Mouse (Mus musculus): Measurements from ENCODE around the gene Ank3. TPM values are rescaled to one million over a fixed set of nuclear protein-coding genes. Genes with fewer than 3 reads are reported as not detected.

Gene Ank3
- polyA plus RNA-seq, 2 experiments, result 3.1 to 5.3 TPM

GRCm38 (mm10) chr10:69709631-69710030, 311.1 kb downstream of the Ank3 start:
- Histone ChIP-seq H3K27me3 (ENCODE audit: control insufficient read depth, insufficient read depth, low read length) (no peaks in the 10 kb centered on the region), H3K9ac (replicated peaks) (no peak overlapping the region), H3K4me2 (ENCODE audit: low read depth) (no peak overlapping the region), H3K36me3 (replicated peaks; ENCODE audit: control insufficient read depth, insufficient read depth, low read depth) (no peaks in the 10 kb centered on the region), H3K9me3 (ENCODE audit: control insufficient read depth, low read length) (no peaks in the 10 kb centered on the region), H3K27ac (no peak overlapping the region), H3K4me1 (replicated peaks; ENCODE audit: control insufficient read depth in 2 of 2, insufficient read depth in 2 of 2, low read length in 1 of 2) (0 out of 4 replicates have a peak, but pooled peaks cover 0 to 3% of the 10 kb centered on the region in 2 experiments), H3K4me3 (ENCODE audit: insufficient read depth in 1 of 2, low read depth in 2 of 2, low read length in 2 of 2) (no peak overlapping the region)
- DNase-seq (ENCODE audit: low read depth in 3 of 3, low spot score in 3 of 3) (no peak), ATAC-seq (ENCODE audit: insufficient read depth) (no peak)
- TF ChIP-seq EP300 (IDR thresholded peaks at IDR 0.05; ENCODE audit: low read depth) (no peak), CTCF (IDR thresholded peaks at IDR 0.05; ENCODE audit: low read depth) (no peak)
- 45% methylated on average over 2 of the region's 2 CpGs for WGBS (ENCODE audit: insufficient replicate concordance)

- DNase-seq (ENCODE audit: low read depth in 3 of 3, low spot score in 3 of 3) (no peak), ATAC-seq (ENCODE audit: insufficient read depth) (no peak)
- Histone ChIP-seq H3K27ac (no peak overlapping the region), H3K4me2 (ENCODE audit: low read depth) (no peak overlapping the region), H3K36me3 (replicated peaks; ENCODE audit: control insufficient read depth, insufficient read depth, low read depth) (no peaks in the 10 kb centered on the region), H3K9me3 (ENCODE audit: control insufficient read depth, low read length) (no peaks in the 10 kb centered on the region), H3K9ac (replicated peaks) (no peak overlapping the region), H3K4me1 (replicated peaks; ENCODE audit: control insufficient read depth in 2 of 2, insufficient read depth in 2 of 2, low read length in 1 of 2) (0 out of 4 replicates have a peak, but pooled peaks cover 0 to 3% of the 10 kb centered on the region in 2 experiments), H3K27me3 (ENCODE audit: control insufficient read depth, insufficient read depth, low read length) (no peaks in the 10 kb centered on the region), H3K4me3 (ENCODE audit: insufficient read depth in 1 of 2, low read depth in 2 of 2, low read length in 2 of 2) (no peak overlapping the region)
- no peak for TF ChIP-seq EP300 (IDR thresholded peaks at IDR 0.05; ENCODE audit: low read depth)
- no peak for TF ChIP-seq CTCF (IDR thresholded peaks at IDR 0.05; ENCODE audit: low read depth)
- WGBS (ENCODE audit: insufficient replicate concordance), result 65% methylated on average over 5 of the region's 5 CpGs
These were observed 312.2 kb downstream of the Ank3 start for GRCm38 (mm10) chr10:69710802-69711201.

GRCm38 (mm10) chr10:69716907-69717306, 318.3 kb downstream of the Ank3 start:
- no peak overlapping the region for H3K4me3 ChIP-seq (ENCODE audit: insufficient read depth in 1 of 2, low read depth in 2 of 2, low read length in 2 of 2)
- DNase-seq (ENCODE audit: low read depth in 3 of 3, low spot score in 3 of 3) (no peak), ATAC-seq (ENCODE audit: insufficient read depth) (no peak)
- TF ChIP-seq EP300 (IDR thresholded peaks at IDR 0.05; ENCODE audit: low read depth) (no peak), CTCF (IDR thresholded peaks at IDR 0.05; ENCODE audit: low read depth) (no peak)
- WGBS (ENCODE audit: insufficient replicate concordance), result 49% methylated on average over 4 of the region's 4 CpGs
- peaks cover 0 to 5% of the 10 kb centered on the region in 2 experiments; a peak in 1 of 4 replicates for H3K4me1 ChIP-seq (replicated peaks; ENCODE audit: control insufficient read depth in 2 of 2, insufficient read depth in 2 of 2, low read length in 1 of 2)
- no peak overlapping the region for H3K4me2 ChIP-seq (ENCODE audit: low read depth)
- H3K9ac ChIP-seq (replicated peaks), result no peak overlapping the region
- no peaks in the 10 kb centered on the region for H3K36me3 ChIP-seq (replicated peaks; ENCODE audit: control insufficient read depth, insufficient read depth, low read depth)
- H3K9me3 ChIP-seq (ENCODE audit: control insufficient read depth, low read length), result no peaks in the 10 kb centered on the region
- H3K27ac ChIP-seq, result no peak overlapping the region
- H3K27me3 ChIP-seq (ENCODE audit: control insufficient read depth, insufficient read depth, low read length), result no peaks in the 10 kb centered on the region

- no peak overlapping the region for H3K4me3 ChIP-seq (ENCODE audit: insufficient read depth in 1 of 2, low read depth in 2 of 2, low read length in 2 of 2)
- H3K27ac ChIP-seq, result no peak overlapping the region
- H3K4me2 ChIP-seq (ENCODE audit: low read depth), result no peak overlapping the region
- no peak for TF ChIP-seq CTCF (IDR thresholded peaks at IDR 0.05; ENCODE audit: low read depth)
- no peak for TF ChIP-seq EP300 (IDR thresholded peaks at IDR 0.05; ENCODE audit: low read depth)
- H3K27me3 ChIP-seq (ENCODE audit: control insufficient read depth, insufficient read depth, low read length), result no peaks in the 10 kb centered on the region
- no peak overlapping the region for H3K9ac ChIP-seq (replicated peaks)
- H3K4me1 ChIP-seq (replicated peaks; ENCODE audit: control insufficient read depth in 2 of 2, insufficient read depth in 2 of 2, low read length in 1 of 2), result peaks cover 0 to 1% of the 10 kb centered on the region in 2 experiments; a peak in 1 of 4 replicates
- H3K9me3 ChIP-seq (ENCODE audit: control insufficient read depth, low read length), result no peaks in the 10 kb centered on the region
- 77% methylated on average over 5 of the region's 5 CpGs for WGBS (ENCODE audit: insufficient replicate concordance)
- DNase-seq (ENCODE audit: low read depth in 3 of 3, low spot score in 3 of 3) (no peak), ATAC-seq (ENCODE audit: insufficient read depth) (no peak)
- H3K36me3 ChIP-seq (replicated peaks; ENCODE audit: control insufficient read depth, insufficient read depth, low read depth), result no peaks in the 10 kb centered on the region
These were observed 320.8 kb downstream of the Ank3 start for GRCm38 (mm10) chr10:69719421-69719820.

GRCm38 (mm10) chr10:69719901-69720415, 321.4 kb downstream of the Ank3 start:
- no peak overlapping the region for H3K9ac ChIP-seq (replicated peaks)
- no peaks in the 10 kb centered on the region for H3K36me3 ChIP-seq (replicated peaks; ENCODE audit: control insufficient read depth, insufficient read depth, low read depth)
- peaks cover 0 to 1% of the 10 kb centered on the region in 2 experiments; a peak in 1 of 4 replicates for H3K4me1 ChIP-seq (replicated peaks; ENCODE audit: control insufficient read depth in 2 of 2, insufficient read depth in 2 of 2, low read length in 1 of 2)
- H3K27ac ChIP-seq, result no peak overlapping the region
- DNase-seq (ENCODE audit: low read depth in 3 of 3, low spot score in 3 of 3) (no peak), ATAC-seq (ENCODE audit: insufficient read depth) (no peak)
- 67% methylated on average over 12 of the region's 12 CpGs for WGBS (ENCODE audit: insufficient replicate concordance)
- TF ChIP-seq CTCF (IDR thresholded peaks at IDR 0.05; ENCODE audit: low read depth), result no peak
- TF ChIP-seq EP300 (IDR thresholded peaks at IDR 0.05; ENCODE audit: low read depth), result no peak
- H3K4me3 ChIP-seq (ENCODE audit: insufficient read depth in 1 of 2, low read depth in 2 of 2, low read length in 2 of 2), result no peak overlapping the region
- no peaks in the 10 kb centered on the region for H3K27me3 ChIP-seq (ENCODE audit: control insufficient read depth, insufficient read depth, low read length)
- H3K4me2 ChIP-seq (ENCODE audit: low read depth), result no peak overlapping the region
- no peaks in the 10 kb centered on the region for H3K9me3 ChIP-seq (ENCODE audit: control insufficient read depth, low read length)
